ENCODE assay signal across 8 mouse cellular contexts in the genomic region with DNA sequence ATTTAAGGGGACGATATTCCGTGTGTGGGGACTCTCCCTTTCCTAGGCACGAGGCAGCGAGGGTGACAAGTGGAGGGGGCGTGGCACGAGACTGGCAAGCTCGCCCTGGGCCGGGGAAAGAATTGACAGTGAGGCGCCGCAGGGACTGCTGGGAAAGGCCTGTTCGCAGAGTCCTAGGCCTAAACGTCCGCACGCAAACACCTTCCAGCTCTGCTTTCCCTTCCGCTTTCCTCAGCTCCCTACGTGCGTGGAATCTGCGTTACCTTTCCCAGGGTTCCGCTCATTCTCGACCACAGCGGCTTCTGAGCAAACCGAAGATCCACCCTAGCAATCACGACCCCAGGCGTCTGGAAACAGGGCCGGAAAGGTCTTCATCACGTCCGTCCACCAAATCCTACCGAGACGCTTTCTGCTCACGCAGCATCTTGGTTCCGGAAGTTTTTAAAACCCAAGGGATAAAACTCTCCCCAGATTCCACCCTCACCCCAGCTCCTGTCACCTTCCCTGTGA. TPM values are rescaled to one million over a fixed set of nuclear protein-coding genes. Genes with fewer than 3 reads are reported as not detected.
DNase-seq lines count a peak whose midpoint lies in the region; ATAC-seq and TF ChIP-seq lines count a peak whose summit lies in the region.

No protein-coding gene starts in this region.

- WGBS in forebrain, embryonic 10.5 days, result under 1% methylated on average over 31 of the region's 31 CpGs
- 1% methylated on average over 31 of the region's 31 CpGs for WGBS in heart, embryonic 15.5 days
- under 1% methylated on average over 31 of the region's 31 CpGs for WGBS in liver, embryonic 14.5 days (ENCODE audit: insufficient replicate concordance)
- 0% methylated on average over 31 of the region's 31 CpGs for WGBS in neural tube, embryonic 11.5 days
- WGBS in stomach, postnatal 0 days, result under 1% methylated on average over 31 of the region's 31 CpGs

- no peaks in the 10 kb centered on the region for H3K27me3 ChIP-seq in forebrain, embryonic 10.5 days (ENCODE audit: poor library complexity, severe bottlenecking)
- no peaks in the 10 kb centered on the region for H3K27me3 ChIP-seq in heart, embryonic 15.5 days
- H3K27me3 ChIP-seq in liver, embryonic 14.5 days (ENCODE audit: control insufficient read depth, insufficient read depth, low read length), result no peaks in the 10 kb centered on the region
- H3K27me3 ChIP-seq in neural tube, embryonic 11.5 days (ENCODE audit: control insufficient read depth, insufficient read depth, low read length), result no peaks in the 10 kb centered on the region
- H3K27me3 ChIP-seq in stomach, postnatal 0 days (ENCODE audit: control insufficient read depth, insufficient read depth, low read length), result no peaks in the 10 kb centered on the region

- H3K27ac ChIP-seq in forebrain, embryonic 10.5 days, result peak overlapping the region; percentile 95
- H3K27ac ChIP-seq in heart, embryonic 15.5 days, result peak overlapping the region; percentile 92
- peak overlapping the region; percentile 61; the same call in 1 of the 2 replicates for H3K27ac ChIP-seq in liver, embryonic 14.5 days
- peak overlapping the region; percentile 65; the same call in 1 of the 2 replicates for H3K27ac ChIP-seq in neural tube, embryonic 11.5 days (ENCODE audit: low read depth, low read length)
- peak overlapping the region; percentile 92 for H3K27ac ChIP-seq in stomach, postnatal 0 days (replicated peaks)

- H3K36me3 ChIP-seq in forebrain, embryonic 10.5 days (replicated peaks), result no peaks in the 10 kb centered on the region
- peaks cover 3% of the 10 kb centered on the region; the same call in 1 of the 2 replicates for H3K36me3 ChIP-seq in heart, embryonic 15.5 days
- no peaks in the 10 kb centered on the region for H3K36me3 ChIP-seq in liver, embryonic 14.5 days (replicated peaks; ENCODE audit: control insufficient read depth, insufficient read depth, low read depth)
- no peaks in the 10 kb centered on the region for H3K36me3 ChIP-seq in neural tube, embryonic 11.5 days (ENCODE audit: control insufficient read depth, insufficient read depth, low read length)
- H3K36me3 ChIP-seq in stomach, postnatal 0 days (ENCODE audit: control insufficient read depth, insufficient read depth, low read length), result no peaks in the 10 kb centered on the region

- H3K9me3 ChIP-seq in forebrain, embryonic 10.5 days, result no peaks in the 10 kb centered on the region
- H3K9me3 ChIP-seq in heart, embryonic 15.5 days (replicated peaks), result no peaks in the 10 kb centered on the region
- H3K9me3 ChIP-seq in liver, embryonic 14.5 days (ENCODE audit: control insufficient read depth, low read length), result no peaks in the 10 kb centered on the region
- H3K9me3 ChIP-seq in neural tube, embryonic 11.5 days (ENCODE audit: control insufficient read depth, low read length), result no peaks in the 10 kb centered on the region
- no peaks in the 10 kb centered on the region for H3K9me3 ChIP-seq in stomach, postnatal 0 days (ENCODE audit: control insufficient read depth, low read length)

- DNase-seq in CD8-positive naive resting alpha-beta T cell, adult 2 months (ENCODE audit: low read depth in 2 of 2, low spot score in 2 of 2), result peak; percentile 74 to 84
- peak; percentile 92 for DNase-seq in c-Kit-positive CD71-negative TER-119-negative erythroid progenitor cells, embryonic 14.5 days (ENCODE audit: low read depth)
- DNase-seq in forebrain, embryonic 10.5 days (ENCODE audit: extremely low spot score, low spot score), result peak; percentile 87
- DNase-seq in kidney, postnatal 25 days, result peak; percentile 92 to 95
- peak; percentile 78 to 85 (median 84) for DNase-seq in liver, embryonic 14.5 days (ENCODE audit: low read depth in 3 of 3, low spot score in 3 of 3)
- DNase-seq in neural tube, embryonic 11.5 days (ENCODE audit: low spot score), result peak; percentile 91
- DNase-seq in stomach, postnatal 0 days (ENCODE audit: low spot score), result peak; percentile 91

- H3K4me2 ChIP-seq in heart, embryonic 15.5 days, result peak overlapping the region; percentile 79
- H3K4me2 ChIP-seq in liver, embryonic 14.5 days (ENCODE audit: low read depth), result peak overlapping the region; percentile 84
- H3K4me2 ChIP-seq in neural tube, embryonic 11.5 days (ENCODE audit: low read depth), result peak overlapping the region; percentile 41
- peak overlapping the region; percentile 68 for H3K4me2 ChIP-seq in stomach, postnatal 0 days (replicated peaks; ENCODE audit: low read depth)

- peaks cover 14% of the 10 kb centered on the region for H3K4me1 ChIP-seq in forebrain, embryonic 10.5 days
- H3K4me1 ChIP-seq in heart, embryonic 15.5 days (replicated peaks), result peaks cover 12% of the 10 kb centered on the region
- H3K4me1 ChIP-seq in liver, embryonic 14.5 days (replicated peaks; ENCODE audit: control insufficient read depth in 2 of 2, insufficient read depth in 2 of 2, low read length in 1 of 2), result peaks cover 12 to 14% of the 10 kb centered on the region in 2 experiments
- no peaks in the 10 kb centered on the region for H3K4me1 ChIP-seq in neural tube, embryonic 11.5 days (ENCODE audit: control insufficient read depth, insufficient read depth, low read length)
- H3K4me1 ChIP-seq in stomach, postnatal 0 days (replicated peaks; ENCODE audit: control insufficient read depth, insufficient read depth), result 0 out of 2 replicates have a peak, but pooled peaks cover 3% of the 10 kb centered on the region

- H3K4me3 ChIP-seq in forebrain, embryonic 10.5 days, result peak overlapping the region; percentile 66
- H3K4me3 ChIP-seq in heart, embryonic 15.5 days, result peak overlapping the region; percentile 66
- H3K4me3 ChIP-seq in liver, embryonic 14.5 days (ENCODE audit: insufficient read depth in 1 of 2, low read depth in 2 of 2, low read length in 2 of 2), result peak overlapping the region; percentile 74 to 98
- H3K4me3 ChIP-seq in neural tube, embryonic 11.5 days (ENCODE audit: low read depth, low read length), result peak overlapping the region; percentile 43
- peak overlapping the region; percentile 53 for H3K4me3 ChIP-seq in stomach, postnatal 0 days (ENCODE audit: low read depth, low read length)

- no peak for TF ChIP-seq CTCF in liver, embryonic 14.5 days (IDR thresholded peaks at IDR 0.05; ENCODE audit: low read depth)
- no peak for TF ChIP-seq CTCF in stomach, postnatal 0 days (IDR thresholded peaks at IDR 0.05; ENCODE audit: low read depth)

- H3K9ac ChIP-seq in heart, embryonic 15.5 days, result peak overlapping the region; percentile 77
- H3K9ac ChIP-seq in liver, embryonic 14.5 days (replicated peaks), result peak overlapping the region; percentile 82
- peak overlapping the region; percentile 81 for H3K9ac ChIP-seq in neural tube, embryonic 11.5 days (ENCODE audit: low read length)
- H3K9ac ChIP-seq in stomach, postnatal 0 days (ENCODE audit: low read length), result peak overlapping the region; percentile 83

- TF ChIP-seq EP300 in liver, embryonic 14.5 days (IDR thresholded peaks at IDR 0.05; ENCODE audit: low read depth), result peak; percentile 11; the same call in 1 of the 2 replicates
- TF ChIP-seq EP300 in stomach, postnatal 0 days (optimal IDR thresholded peaks at IDR 0.05), result no peak

- ATAC-seq in heart, embryonic 15.5 days (replicated peaks; ENCODE audit: insufficient number of reproducible peaks, insufficient read depth, low FRiP score, low read depth), result peak; percentile 87
- ATAC-seq in liver, embryonic 14.5 days (ENCODE audit: insufficient read depth), result peak; percentile 97
- ATAC-seq in neural tube, embryonic 11.5 days (ENCODE audit: insufficient read depth, low FRiP score, low TSS enrichment), result peak; percentile 90
- peak; percentile 97 for ATAC-seq in stomach, postnatal 0 days (ENCODE audit: low FRiP score, low TSS enrichment)

RNA-seq across cellular contexts. Expression of a gene that starts 24.4 kb away (rescaled TPM):
- 83.8 and 83.9 TPM in 2 replicates for polyA plus RNA-seq in forebrain, embryonic 10.5 days (2016; fragmentation: Nextera tagmentation; extraction: Ambion mirVana)
- polyA plus RNA-seq in heart, embryonic 15.5 days (2015; fragmentation: Nextera tagmentation; extraction: Ambion mirVana), result 85.1 and 85.5 TPM in 2 replicates
- 17.0 and 24.3 TPM in 2 replicates for polyA plus RNA-seq in liver, embryonic 14.5 days (2012; rRNA removed)
- polyA plus RNA-seq in liver, embryonic 14.5 days (2014; fragmentation: Nextera tagmentation; extraction: Ambion mirVana), result 39.8 and 43.9 TPM in 2 replicates
- polyA plus RNA-seq in neural tube, embryonic 11.5 days (2014; fragmentation: Nextera tagmentation; extraction: Ambion mirVana), result 194 and 200 TPM in 2 replicates
- polyA plus RNA-seq in stomach, postnatal 0 days (2015; fragmentation: Nextera tagmentation; extraction: Ambion mirVana), result 76.3 and 80.6 TPM in 2 replicates

RNA-seq across cellular contexts. Expression of a gene that starts 25.3 kb away (rescaled TPM):
- polyA plus RNA-seq in forebrain, embryonic 10.5 days (2016; fragmentation: Nextera tagmentation; extraction: Ambion mirVana), result 55.8 and 56.6 TPM in 2 replicates
- polyA plus RNA-seq in heart, embryonic 15.5 days (2015; fragmentation: Nextera tagmentation; extraction: Ambion mirVana), result 72.2 and 89.3 TPM in 2 replicates
- polyA plus RNA-seq in liver, embryonic 14.5 days (2012; rRNA removed), result 15.1 and 21.5 TPM in 2 replicates
- polyA plus RNA-seq in liver, embryonic 14.5 days (2014; fragmentation: Nextera tagmentation; extraction: Ambion mirVana), result 47.2 and 50.8 TPM in 2 replicates
- 57.4 and 60.8 TPM in 2 replicates for polyA plus RNA-seq in neural tube, embryonic 11.5 days (2014; fragmentation: Nextera tagmentation; extraction: Ambion mirVana)
- 77.0 and 79.7 TPM in 2 replicates for polyA plus RNA-seq in stomach, postnatal 0 days (2015; fragmentation: Nextera tagmentation; extraction: Ambion mirVana)

RNA-seq across cellular contexts. Expression of a gene that starts 45.9 kb away (rescaled TPM):
- polyA plus RNA-seq in forebrain, embryonic 10.5 days (2016; fragmentation: Nextera tagmentation; extraction: Ambion mirVana), result 20.4 and 20.6 TPM in 2 replicates
- 20.3 and 21.1 TPM in 2 replicates for polyA plus RNA-seq in heart, embryonic 15.5 days (2015; fragmentation: Nextera tagmentation; extraction: Ambion mirVana)
- polyA plus RNA-seq in liver, embryonic 14.5 days (2012; rRNA removed), result 6.0 and 9.4 TPM in 2 replicates
- 13.9 and 14.7 TPM in 2 replicates for polyA plus RNA-seq in liver, embryonic 14.5 days (2014; fragmentation: Nextera tagmentation; extraction: Ambion mirVana)
- 18.9 and 20.0 TPM in 2 replicates for polyA plus RNA-seq in neural tube, embryonic 11.5 days (2014; fragmentation: Nextera tagmentation; extraction: Ambion mirVana)
- polyA plus RNA-seq in stomach, postnatal 0 days (2015; fragmentation: Nextera tagmentation; extraction: Ambion mirVana), result 25.2 and 27.2 TPM in 2 replicates

Comparison
In these comparisons a context has a peak if more than half of its experiments do, and no peak if none do; other contexts are left out.
1. Peak in every context shown above with its lines: DNase-seq, ATAC-seq, H3K4me3 ChIP-seq and H3K27ac ChIP-seq.